Mouse (Mus musculus) megakaryocyte-erythroid progenitor cell, adult 5-6 weeks (primary cell): ENCODE measurements around the gene Ccdc12. TPM values are rescaled to one million over a fixed set of nuclear protein-coding genes. Genes with fewer than 3 reads are reported as not detected.
A peak's percentile ranks its signal among the peaks of the same experiment; 100 is the strongest.

ENCODE experiments used
- ATAC-seq: replicated peaks from 2 replicates; pipeline ENCODE4 v1.8.0; 2016; ENCODE audit warnings: mild to moderate bottlenecking, inconsistent platforms; ENCODE audit not compliant: severe bottlenecking, poor library complexity, low FRiP score, low TSS enrichment
- total RNA-seq, 2 experiments: library from RNA; stranded (forward) in 1 of 2; stranded (reverse) in 1 of 2; fragments of 200-1000, 215-1000 nt in 1 of 2; fragments of >200 nt in 1 of 2; fragmentation: Nextera tagmentation in 1 of 2; gene quantifications; 2 replicates each; pipeline ENCODE4 v1.2.3; 2014 to 2017

Ccdc12 gene
- total RNA-seq, 2 experiments from 2014 or later = 70.8 to 110 TPM

DNA sequence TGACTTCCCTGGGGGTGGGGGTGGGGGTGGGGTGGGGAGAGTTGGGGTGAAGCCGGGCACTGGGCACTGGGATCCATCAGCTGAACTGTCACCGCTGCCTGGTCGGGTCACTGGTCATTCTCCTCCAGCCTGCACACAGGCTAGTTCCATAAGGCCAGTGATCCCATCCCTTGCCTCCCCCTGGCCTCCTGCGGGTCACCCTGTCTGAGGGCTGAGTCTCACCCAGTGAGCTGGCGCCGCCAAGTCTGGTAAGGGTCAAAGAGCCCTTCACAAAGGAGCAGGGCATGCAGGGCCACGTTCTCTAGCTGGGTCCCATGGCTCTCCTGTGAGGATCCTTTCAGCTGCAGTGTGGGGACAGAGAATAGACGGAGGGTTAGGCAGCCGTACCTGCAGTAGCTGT lies 12.5 kb upstream of the Ccdc12 start:
- no peak for ATAC-seq

DNA sequence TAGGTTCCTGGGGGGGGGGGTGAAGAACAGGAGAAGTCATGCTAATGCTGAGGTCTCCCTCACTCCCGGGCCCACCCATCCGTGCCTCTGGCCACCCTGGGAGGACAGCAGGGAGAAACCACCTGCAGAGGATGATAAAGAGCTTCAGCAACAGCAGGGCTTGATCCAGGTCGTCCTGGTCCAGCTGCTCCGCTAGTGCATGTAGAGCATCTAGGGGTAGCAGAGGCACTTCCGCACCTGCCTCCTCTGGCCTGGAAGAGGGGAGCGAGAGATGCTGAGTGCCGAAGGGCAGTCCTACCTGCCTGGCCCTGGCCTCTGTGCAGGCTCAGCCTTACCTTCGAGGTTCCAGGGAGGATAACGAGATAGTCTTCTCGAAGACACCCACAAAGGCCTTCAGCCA lies 12.0 kb upstream of the Ccdc12 start:
- no peak for ATAC-seq

DNA sequence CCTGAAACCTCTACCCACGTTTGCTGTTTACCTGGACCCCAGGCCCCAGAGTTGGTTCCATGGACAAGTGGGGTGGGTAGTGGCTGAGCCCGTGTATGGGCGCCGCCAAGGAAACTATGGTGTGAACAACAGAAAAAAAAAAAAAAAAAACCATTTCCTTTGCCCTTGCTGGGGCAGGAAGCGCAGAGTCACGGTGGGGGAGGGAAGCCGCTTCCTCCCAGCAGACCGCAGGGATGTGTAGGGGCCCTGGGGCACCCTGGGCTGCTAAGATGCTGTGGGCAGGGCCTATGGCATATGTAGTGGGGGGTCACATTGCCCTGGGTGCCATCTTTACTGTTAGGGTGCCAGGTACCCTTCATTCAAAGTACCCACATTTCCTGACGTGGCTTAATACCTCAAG lies 11.1 kb upstream of the Ccdc12 start:
- peak; percentile 56 for ATAC-seq

DNA sequence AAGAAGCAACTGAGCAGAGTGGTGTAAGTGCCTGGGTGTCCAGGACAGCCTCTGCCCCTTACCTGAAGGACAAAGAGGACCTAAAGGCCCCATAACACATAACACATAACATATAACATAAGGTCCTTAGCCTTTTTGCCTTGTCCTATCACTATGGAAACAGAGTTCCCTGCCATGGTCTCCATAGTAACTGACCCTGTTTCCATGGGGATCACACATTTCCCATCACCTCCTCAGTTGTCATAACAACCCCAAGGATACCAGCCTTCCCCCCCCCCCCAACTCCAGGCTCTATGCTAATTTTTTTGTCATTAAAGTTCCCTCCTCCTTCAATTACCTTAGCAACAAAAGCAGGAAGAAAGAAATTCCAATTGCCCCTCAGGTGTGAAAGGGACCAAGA lies 6.5 kb upstream of the Ccdc12 start:
- no peak for ATAC-seq

DNA sequence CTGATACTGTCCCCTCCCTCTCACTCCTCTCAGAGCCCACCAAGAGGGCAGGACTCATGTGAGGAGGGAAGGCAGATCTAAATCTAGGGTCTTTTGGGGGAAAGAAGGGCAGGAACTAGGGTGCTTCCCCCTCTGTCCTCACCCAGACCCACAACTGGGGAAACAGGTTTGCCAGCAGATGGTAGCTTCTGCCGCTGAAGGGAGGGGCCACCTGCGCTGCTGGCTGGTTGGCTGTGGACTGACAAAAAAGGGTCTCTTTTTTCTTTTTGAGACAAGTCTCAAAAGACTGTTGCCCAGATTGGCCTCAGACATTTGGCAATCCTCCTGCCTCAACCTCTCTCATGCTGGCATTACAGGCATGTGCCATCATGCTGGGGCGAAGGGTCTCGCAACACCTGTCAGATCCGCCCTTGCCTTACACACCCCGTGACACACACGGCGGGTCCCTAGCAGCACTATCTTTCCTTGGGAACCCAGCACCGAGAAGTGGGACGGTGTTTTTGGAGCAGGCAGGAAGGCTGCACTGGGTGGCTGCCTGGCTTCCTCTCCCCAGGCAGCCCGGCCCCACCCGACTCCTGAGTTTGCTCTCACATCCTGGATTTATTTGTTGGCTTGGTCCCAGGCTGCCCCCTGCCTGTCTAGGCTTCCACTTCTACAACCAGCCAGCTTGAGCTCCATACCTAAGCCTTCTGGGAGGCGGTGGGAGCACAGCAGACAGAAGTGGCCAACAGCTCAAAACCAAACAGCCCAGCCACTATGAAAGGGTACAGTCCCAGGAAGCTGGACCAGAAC lies 4.2 kb upstream of the Ccdc12 start:
- ATAC-seq = no peak

DNA sequence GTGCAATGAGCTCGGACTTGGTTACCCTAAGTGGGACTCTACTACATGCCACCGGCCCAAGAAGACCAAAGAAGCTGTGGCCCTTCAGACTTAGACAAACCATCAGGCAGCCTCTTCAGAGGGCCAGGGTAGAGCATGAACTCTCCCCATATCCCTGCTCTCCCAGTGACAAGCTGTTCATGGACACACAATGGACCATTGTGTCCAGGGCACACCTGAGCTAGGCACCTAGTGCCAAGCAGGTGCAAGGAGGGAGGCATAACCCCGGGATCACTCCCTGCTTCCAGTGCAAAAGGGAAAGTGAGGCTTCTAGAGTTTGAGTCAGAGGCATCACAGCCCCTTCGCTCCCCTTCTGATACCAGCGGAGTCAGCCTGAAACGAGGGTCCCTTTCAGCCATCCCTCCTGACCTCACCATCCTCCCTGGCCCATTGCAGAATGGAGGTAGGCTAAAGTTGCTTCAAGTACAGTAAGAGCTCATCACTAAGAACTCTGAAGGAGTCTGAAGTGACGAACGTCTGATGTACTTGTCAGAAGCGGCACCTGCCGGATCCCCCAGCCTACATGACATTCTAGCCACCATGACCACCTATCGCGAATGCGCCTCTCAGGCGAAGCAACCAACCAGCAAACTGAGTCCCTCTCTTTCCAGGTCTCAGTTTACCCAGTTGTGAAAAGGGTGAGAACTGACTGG lies 3.2 kb upstream of the Ccdc12 start:
- ATAC-seq = no peak

DNA sequence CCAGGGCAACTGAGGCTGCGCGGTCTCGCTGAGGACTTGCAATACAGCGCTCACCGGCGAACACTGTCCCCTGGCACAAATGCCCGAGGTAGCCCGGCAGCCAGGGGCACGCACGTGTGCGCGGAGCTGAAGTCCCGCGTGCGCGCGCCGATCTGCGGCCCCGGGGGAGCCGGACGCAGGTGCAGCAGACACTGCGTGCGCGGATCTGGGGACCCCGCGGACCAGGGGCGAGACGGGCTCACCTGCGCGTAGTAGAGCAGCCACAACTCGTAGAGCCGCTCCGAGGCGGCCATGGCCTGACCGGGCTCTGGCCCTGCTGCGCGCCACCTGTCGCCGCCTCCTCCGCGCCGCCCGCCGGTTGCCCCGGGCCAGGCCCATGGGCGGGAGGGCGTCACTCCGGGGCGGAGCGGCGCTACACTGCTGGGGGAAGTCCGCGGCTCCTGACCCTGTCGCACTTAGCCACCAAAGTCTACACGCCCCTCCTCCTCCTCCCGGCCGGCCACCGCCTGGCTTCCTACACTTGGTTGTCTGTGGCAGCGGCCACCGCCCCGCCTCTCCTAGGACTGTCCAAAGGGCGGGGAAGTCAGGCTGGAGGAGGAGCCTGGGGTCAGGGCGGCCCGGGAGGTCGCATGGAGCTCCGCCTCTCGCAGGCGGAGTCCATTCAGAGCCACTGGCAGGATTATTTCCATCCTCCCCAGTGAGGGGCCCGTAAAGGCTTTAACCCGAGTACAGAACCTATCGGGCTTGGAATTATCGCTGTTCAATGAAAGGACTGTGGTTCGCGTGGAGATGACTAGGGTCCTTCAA lies 2.4 kb upstream of the Ccdc12 start, which contains the start of gene Nbeal2:
TSS of gene Nbeal2 (minus strand) at position 507 of the 807 bp plus-strand sequence.
- peak; percentile 77 for ATAC-seq

DNA sequence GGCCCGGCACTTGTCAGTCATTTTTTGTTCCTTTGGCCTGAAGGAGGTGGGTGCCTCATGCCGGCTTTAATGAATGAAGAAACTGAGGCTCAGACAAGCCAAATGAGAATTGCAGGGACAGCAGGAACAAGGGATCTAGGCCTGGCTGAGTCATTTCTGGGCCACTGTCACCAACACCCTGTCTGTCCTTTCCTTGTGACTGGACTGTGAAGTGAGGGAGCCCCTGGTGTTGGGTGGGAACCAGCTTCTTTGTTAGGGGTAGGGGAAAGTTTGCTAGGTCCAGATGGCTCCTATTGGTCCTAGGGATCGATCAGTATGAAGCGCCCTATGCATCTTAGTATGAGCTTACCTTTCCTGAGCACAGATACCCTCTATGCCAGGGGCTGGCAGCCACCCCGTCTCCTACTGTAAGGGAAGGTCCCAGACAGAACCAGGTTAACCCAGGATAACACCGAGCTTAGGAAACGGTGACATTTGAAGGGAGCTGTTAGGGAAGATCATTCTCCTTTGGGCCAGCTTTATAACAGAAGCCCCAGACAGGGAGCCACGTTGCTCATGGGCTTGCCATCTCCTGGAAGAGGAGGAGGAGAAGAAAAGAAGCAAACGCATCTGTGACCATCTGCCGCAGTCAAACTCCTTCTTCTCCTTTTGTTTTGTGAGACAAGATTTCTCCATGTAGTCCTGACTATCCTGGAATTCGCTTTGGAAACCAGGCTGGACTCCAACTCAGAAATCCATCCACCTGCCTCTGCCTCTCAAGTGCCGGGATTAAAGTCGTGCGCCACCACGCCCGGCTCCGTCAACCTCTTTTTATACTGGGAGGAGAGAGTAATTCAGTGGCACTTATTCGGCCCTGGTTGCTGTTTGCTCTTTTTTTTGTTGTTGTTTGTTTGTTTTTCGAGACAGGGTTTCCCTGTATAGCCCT lies 1.3 kb upstream of the Ccdc12 start:
- ATAC-seq = no peak

DNA sequence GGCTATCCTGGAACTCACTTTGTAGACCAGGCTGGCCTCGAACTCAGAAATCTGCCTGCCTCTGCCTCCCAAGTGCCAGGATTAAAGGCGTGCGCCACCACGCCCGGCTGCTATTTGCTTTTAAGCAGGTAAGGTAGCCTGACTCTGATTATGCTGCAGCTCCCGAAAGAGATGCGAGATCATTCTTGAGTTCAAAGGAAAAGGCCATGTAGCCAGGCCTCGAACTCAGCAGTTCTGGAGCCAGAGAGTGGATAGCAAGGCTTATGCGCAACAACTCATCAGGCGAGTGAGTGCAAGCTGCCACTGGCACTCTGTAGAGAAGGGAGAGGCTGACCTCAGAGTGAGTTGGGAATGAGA lies 674 bp upstream of the Ccdc12 start:
- ATAC-seq = no peak

DNA sequence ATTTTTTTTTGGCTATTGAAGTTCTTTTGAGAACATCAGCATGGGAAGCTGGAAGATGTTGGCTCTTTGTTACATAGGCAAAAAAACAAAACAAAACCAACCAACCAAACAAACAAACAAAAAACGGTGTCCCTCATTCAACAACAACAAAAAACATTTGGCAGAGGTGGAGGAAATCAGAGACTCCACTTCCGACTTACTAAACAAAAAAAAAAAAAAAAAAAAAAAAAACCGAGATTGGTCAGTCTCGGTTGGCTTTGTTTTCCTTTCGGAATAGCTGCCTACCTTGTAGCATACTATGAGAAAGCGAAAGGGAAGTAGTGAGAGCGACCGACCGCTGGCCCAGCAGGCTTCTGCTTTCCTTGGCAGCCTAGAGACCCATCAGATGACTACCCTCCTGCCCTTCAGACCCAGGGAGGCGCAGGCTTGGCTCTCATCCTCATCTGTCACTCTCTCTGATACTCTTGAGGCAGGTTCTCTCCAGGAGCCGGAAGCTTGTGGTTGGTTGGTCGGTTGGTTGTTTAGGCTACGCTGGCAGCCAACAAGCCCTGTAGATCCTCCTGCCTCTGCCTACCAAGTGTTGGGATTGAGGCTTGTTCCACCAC lies 1.3 kb downstream of the Ccdc12 start:
- ATAC-seq = no peak

DNA sequence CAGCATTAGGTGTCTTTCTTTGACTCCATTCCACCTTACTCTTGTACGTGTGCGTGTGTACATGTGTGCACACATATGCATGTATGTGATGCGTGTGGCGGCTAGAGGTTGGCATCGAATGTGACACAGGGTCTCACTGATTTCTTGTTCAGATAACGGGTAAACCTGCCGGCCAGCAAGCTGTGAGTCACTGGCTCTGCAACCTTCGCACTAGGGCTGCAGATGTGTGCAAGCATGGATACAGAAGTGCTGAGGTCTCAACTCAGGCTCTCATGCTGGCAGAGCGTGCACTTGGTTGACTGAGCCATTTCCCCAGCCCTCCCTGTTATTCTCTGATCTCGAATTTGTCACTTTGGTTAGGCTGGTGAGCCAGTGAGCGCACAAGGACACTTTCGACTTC lies 3.2 kb downstream of the Ccdc12 start:
- ATAC-seq = no peak

DNA sequence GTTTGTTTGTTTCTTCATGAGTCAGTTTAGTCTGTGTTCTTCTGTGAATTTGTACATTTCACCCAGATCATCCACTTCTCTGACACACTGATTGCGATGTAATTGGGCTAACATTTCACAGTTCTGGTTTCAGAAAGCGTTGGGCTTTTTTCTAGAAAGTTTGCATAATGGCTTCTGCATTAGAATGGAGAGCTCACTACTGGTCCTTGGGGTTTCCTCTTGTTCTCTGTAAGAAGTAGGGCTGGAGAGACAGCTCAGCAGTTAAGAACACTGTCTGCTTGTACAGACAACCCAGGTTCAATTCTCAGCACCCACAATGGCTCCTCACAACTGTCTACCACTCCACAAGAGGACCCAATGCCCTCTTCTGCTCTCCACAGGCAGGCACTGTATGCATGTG lies 3.9 kb downstream of the Ccdc12 start:
- ATAC-seq = no peak

DNA sequence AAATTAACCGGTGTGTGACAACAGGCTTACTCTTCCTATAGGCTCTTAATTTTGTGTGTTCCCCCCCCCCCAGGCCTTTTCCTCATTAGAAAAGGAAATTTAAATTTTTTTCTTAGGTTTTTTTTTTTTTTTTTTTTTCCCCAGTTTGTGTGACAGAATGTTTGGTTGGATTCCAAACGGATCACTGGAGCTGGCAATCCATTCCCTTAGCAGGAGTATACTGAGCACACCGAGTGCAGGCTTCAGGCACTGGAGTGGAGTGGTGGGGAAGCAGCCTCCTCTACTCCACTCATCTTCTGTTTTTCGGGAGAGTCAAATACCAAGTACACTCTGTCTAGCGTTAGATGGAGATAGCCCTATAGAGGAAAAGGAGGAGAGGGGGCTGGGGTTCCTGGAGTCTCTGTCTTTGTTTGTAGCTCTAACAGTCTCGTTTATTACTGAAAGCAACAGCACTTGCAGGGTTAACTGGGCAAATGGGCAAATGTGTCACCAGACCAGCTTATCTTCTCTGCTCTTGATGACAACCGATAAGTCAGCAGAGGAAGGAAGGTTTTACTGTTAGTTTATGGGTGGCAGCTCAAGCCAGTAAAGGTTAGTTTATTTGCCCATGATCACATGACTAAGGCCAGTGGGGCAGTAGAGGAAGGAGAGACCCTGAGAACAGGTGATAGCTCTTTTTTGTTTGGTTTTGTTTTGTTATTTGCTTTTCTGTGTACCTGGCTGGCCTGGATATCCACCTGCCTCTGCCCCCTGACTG lies 4.7 kb downstream of the Ccdc12 start:
- no peak for ATAC-seq

DNA sequence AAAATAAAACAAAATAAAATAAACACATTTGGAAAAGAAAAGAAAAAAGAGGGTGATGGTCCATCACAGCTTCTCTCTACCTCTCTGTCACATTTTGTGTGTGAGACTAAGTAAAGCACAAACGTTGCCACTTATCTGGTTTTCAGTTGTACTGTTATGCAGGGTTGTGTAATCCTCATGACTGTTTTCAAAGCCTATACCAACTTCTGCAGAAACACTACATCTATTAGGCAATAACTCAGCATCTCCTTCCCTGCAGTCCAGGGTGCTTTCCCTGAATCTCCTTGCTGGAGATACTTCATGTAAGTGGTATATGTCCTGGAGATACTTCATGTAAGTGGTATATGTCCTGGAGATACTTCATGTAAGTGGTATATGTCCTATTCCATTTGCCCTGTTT lies 6.5 kb downstream of the Ccdc12 start:
- no peak for ATAC-seq

DNA sequence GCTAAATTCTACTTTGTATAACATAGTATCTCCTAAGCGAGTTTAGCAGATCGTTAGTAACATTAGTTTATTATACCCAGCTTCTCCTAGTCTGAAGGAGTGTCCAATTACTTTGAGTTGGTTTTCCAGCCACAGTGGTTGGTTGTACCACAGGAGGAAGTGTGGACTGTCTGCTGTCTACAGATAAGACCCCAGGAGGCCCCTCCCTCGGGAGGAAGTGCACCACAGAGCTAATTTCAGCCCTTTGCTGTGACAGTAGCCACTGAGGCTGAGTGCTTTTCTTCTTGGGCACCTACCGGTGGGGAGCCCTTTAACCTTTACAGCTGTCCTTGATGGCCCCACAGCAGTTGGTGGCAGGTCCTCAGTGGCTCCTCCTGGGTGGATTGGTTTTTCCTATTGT lies 9.6 kb downstream of the Ccdc12 start:
- peak; percentile 74 for ATAC-seq

DNA sequence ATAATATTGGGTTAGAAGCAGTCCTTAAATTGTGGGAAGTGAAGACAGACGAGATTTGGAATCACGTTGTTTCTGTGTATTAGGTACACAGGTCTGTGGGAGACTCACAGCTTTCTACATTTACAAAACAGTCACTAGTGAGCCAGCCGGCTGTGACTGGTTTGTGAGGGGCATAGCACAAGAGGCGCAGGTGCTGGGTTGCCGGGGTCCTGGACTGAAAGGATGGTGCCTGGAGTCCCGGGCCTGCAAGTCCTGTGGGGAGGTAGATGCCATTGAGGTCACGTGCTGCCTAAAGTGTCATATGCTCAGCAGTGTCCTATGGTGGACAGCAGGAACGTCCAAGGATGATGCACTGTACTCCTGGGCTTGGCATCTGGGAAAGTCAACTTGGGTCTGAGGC lies 10.1 kb downstream of the Ccdc12 start:
- no peak for ATAC-seq

DNA sequence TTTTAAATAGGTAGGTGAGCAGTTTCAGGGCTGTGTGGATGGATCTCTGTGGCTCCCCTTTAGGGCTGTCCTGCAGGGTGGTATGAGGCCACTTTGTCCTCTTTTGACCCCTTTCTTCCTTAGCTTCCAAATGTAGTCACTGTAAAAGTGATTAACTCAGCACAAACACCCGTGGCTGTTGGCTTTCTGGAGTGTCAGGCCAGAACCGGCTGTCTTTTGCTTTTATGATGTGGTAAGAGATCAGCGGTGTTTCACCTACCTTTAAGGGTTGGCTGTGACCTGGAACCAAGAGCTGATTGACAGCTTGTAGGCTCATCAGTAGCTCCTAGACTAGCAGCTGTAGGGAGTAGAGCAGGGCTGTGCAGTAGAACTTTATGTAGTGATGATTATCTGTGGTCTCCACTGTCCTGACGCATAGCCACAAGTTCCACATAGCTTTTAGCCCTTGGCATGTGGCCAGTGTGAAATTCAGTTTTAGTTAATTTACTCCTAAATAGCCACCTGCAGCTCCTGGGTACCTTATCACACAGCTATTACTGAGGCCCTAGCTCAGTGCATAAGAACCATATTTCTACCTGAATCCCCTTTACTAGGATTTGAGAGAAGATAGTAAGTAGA lies 11.0 kb downstream of the Ccdc12 start:
- ATAC-seq = no peak
